Mouse (Mus musculus): ENCODE results near the gene Nudt7.

Nudt7 gene

GRCm38 (mm10) chr8:114133510-114134362 is at the start of gene Nudt7:
Gene Nudt7 (plus strand): TSS chr8:114133557.
- DNase-seq = peak; percentile 98

DNA sequence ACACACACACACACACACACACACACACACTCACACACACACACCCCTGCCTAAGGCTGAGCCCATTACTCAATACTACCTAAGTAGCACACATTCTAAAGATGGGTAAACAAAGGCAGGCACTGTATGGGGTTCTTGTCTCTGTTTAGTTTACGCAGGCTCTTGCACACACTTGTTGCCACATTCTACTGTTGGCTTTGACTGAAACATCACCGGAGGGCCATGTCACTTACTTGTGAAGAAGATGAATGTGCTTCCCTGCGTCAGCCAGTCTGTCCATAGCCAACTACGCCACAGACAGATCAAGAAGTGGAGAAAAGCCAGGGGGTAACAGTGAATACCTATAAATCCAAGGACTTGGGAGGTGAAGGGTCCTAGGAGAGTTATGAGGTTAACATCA is 45.4 kb upstream of the Nudt7 start:
- DNase-seq = no peak

GRCm38 (mm10) chr8:114090736-114091135 is 42.6 kb upstream of the Nudt7 start:
- no peak for DNase-seq

GRCm38 (mm10) chr8:114093321-114093720 is 40.0 kb upstream of the Nudt7 start:
- DNase-seq = no peak

DNA sequence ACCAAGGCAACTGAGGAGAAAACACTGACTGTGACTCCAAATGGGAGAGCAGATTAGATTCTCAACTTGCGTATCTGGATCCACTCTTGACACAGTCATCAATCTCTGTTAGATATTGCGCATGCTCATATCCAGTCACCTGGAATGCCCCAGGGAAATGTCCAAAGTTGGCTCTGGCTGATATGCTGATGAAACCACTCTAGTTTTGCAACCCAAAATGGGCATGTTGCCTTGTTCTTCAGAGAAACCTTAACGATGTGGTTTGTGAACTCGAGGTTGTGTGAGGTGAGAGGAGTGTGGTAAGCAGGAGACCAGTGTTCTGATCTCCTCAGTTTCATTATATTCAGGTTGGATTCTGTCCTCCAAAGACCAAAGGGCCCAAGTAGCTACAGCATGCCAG is 38.8 kb upstream of the Nudt7 start:
- no peak for DNase-seq

- DNase-seq = no peak
Observed at GRCm38 (mm10) chr8:114100561-114101206, 32.7 kb upstream of the Nudt7 start.

- no peak for DNase-seq
Observed at GRCm38 (mm10) chr8:114103401-114103800, 30.0 kb upstream of the Nudt7 start.

DNA sequence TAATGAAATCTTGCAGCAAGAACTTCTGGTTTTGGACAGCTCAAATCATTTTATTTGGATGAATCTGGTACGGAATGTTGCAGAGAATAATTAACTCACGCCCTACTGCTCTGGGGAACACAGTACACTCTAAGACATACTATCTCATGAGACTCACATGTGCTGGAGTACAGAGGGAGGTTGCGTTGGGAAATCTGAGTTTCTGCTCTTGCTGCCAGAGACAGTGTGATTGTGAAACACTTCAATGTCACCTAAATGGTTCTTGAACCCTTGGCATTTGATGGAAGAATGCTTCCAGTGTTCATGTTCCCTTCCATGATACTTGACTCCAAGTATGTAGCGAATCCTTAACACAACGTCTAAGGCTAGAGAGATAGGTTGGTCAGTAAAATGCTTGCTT is 27.4 kb upstream of the Nudt7 start:
- DNase-seq = no peak

- no peak for DNase-seq
Observed at GRCm38 (mm10) chr8:114109365-114110140, 23.8 kb upstream of the Nudt7 start.

DNA sequence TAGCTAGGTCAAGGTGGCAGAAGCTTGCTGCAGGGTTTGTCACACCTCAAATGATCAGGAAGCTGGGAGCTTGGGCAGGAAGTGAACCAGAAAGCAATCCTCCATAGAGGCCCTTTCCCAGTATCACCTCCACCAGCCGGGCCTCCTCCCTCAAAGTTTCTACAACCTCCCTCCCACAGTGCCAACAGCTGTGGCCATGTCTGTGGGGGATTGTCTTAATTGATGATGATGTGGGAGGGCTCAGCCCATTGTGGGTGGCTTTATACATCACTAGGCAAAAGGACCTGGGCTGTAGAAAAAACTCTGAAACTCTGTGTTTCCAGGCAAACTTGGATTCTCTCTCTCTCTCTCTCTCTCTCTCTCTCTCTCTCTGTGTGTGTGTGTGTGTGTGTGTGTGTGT is 18.3 kb upstream of the Nudt7 start:
- DNase-seq = no peak

DNA sequence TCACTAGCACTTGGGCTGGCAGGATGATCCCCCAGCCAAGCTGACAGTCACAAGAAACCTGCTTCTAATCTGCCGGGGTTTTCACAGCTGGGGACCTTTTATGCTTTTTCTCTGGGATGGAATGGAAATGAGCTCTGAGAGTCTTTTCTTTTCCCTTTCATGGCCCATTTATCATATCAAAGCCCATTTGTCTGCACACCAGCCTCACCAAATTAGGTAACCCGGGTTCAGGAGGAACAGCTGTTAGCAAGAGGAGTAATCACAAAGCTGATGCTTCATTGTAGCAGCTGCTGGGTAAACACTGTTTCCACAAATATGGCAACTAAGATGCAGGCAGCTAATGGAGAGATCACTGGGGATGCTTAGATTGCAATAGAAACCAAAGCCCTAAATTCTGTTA is 17.3 kb upstream of the Nudt7 start:
- no peak for DNase-seq

DNA sequence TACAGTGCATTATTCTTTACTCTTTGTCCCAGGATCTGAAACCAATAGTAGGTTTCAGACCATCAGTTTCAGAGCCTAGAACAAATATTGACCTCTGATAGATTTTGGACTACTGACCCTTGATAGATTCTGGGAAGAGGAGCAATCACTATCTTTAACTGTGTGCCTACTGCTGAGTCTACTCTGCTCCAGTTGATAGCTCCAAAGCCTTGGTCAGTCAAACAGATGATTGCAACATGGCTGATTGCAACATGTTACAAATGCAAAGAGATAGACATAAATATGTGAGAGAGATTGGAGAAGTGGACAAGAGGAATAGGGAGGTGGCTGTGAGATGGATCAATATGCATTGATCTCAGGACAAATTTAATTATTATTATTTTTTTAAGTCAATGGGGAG is 15.9 kb upstream of the Nudt7 start:
- DNase-seq = no peak

- DNase-seq = no peak
Observed at GRCm38 (mm10) chr8:114121781-114122180, 11.6 kb upstream of the Nudt7 start.

DNA sequence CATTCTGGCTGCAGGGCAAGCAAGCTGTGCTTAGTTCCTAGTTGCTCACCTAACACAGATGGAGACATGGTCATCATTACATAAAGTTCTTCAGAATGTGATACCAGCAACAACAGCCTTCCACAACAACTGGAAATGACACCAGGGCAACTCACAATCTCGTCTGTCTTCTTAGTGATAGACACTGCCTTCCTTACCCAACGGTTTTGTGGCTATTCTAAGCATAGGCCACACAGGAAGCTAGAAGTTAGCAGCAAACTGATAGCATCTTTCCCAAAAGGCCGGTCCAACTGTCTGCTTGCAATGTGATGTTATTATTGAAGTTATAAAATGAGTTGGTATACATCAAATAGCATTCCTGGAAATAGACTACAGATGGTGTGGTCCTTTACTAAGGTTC is 9.7 kb upstream of the Nudt7 start:
- DNase-seq = no peak

DNA sequence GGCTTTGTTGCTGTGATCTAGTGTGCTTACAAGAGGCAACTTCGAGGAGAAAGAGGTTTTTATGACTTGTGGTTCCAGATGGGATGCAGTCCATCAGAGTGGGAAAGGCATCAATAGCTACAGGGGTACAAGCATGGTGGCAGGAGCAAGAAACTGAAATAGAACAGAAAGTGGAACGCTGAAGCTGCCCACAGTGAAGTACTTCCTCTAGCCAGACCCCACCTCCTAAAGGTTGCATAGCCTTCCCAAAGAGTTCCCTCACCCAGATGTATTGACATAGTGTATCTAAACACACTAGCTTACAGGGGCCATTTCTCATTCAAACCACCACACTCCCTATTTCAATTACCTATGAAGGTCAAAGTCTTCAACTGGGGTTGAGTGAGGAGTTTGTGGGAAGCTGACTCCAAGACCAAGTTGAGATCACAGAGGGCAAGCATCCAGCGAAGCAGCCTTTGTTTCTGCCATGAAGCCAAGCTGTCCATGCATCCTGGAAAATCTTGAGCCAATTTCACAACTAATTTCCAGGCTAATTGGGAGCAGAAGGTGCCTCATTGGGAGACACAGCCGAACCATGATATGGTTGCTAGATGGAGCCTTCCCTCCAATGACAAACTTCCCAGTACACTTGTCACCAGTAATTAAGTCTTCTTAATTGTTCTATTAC is 9.1 kb upstream of the Nudt7 start:
- DNase-seq = no peak

DNA sequence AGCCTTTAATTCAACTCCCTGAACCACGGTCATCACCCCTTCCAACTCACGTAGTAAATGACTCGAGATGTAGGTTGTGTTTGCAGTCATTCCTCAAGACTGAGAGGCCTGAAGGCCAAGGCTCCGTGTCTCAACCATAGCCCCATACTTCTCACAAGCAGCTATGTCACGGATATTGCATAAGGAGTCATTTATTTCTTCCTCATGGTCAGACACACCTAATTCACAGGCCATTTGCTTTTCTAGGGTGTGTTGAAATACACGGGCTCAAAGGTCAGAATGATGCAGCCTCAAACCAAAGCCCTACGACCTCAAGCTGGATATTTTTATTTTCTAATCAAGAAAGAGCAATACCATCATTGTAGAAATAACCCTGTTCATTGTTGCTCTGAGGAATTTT is 2.5 kb upstream of the Nudt7 start:
- DNase-seq = no peak

GRCm38 (mm10) chr8:114131421-114131820 is 1.9 kb upstream of the Nudt7 start:
- DNase-seq = no peak

DNA sequence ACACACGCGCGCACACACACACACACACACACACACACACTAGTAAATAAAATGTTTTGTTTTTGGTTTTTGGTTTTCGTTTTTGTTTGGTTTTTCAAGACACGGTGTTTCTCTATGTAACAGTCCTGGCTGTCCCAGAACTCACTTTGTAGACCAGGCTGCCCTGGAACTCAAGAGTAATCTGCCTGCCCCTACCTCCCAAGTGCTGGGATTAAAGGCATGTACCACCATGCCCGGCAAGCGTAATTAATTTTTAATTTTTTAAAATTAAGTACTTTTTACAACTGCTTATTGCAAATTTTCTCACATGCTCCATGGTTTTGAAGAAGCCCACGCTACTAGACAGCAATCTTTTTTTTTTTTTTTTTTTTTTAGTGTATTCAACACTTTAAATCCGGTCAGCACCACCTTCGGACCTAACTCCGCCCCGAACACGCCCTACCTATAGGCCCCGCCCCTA is 277 bp upstream of the Nudt7 start:
- no peak for DNase-seq

DNA sequence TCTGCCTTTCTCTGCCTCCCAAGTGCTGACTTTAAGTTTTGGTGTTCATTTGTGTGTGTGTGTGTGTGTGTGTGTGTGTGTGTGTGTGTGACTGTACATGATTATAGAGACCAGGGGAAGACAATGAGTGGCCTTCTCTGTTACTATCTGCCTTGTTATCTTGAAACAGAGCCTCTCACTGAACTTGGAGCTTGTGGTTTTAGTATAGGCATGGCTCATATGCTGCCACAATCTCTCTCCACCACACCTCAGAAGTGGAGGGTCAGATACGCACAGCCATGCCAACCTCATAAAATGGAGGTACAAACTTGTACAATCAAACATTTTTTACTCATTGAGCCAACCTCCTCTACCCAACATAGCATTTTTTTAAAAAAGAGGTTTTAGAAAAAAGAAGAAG is 3.4 kb downstream of the Nudt7 start:
- no peak for DNase-seq

DNA sequence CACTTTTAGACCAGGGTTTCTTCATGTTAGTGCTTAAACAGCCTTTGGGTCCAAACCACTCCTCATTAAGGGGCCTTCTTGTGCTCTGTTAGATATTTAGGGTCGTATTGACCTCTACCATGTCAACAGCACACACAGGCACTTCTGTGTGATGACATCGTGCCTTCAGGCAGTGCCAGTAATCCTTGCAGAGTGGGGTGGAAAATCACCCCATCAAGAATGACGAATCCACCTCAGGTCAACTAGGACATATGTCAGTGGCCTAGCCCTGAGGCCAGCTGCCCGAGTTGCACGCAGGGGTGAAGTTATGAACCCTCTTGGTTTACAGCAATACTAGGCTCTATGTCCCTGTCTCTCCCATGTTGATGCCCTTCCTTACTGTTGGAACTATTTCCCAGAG is 3.8 kb downstream of the Nudt7 start:
- DNase-seq = no peak

- no peak for DNase-seq
Observed at GRCm38 (mm10) chr8:114140437-114140836, 7.1 kb downstream of the Nudt7 start.

DNA sequence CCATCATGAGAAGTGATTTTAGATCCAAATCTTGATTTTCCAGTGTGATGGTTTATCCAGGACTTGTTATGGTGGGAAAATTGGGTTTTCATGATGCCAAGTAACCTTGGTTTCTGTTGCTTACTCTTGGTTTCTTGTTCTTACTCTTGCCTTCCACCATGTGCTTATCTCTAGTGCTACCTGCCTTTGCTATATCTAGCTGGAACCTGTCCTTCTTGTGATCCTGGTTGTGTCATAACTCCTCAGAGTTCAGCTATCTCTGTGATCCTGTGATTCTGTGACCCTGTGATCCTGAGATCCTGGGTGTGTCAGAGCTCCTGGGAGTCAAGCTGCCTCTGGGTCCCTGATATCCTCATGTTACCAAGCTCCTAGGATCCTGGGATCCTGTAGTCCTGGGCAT is 8.8 kb downstream of the Nudt7 start:
- DNase-seq = no peak

DNA sequence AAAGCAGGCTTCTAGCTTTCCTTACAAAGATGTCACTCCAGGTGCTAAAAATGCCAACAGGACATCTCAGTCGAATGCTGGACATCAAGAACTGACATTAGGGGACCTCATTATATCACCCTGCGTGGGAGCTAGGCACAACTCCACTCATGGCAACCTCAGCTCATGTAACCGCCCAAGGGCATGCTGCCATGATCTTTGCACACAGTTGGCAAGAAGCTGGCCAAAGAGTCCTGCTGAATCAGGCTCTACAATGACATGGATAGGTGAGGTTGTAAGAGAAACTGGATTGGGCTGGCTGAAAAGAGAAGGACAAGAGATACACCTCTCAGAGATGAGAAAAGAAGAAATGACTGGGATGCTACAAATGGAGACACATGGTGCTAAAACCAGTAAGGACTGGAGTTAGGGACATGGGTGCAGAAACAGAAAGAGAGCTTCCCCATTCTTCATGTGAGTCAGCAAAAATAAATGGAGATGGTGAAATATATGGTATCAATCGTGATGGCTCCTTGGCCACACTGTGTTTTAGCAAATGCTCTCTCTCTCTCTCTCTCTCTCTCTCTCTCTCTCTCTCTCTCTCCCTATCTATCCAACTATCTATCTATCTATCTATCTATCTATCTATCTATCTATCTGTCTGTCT is 10.4 kb downstream of the Nudt7 start:
- DNase-seq = peak; percentile 83

Data from kidney, adult 9 months (tissue).